Mouse (Mus musculus): ENCODE measurements around the gene Nt5c3b. TPM values are rescaled to one million over a fixed set of nuclear protein-coding genes. Genes with fewer than 3 reads are reported as not detected.

The Nt5c3b gene
- polyA plus RNA-seq, 1 experiment from 2014 or later, result 122 TPM

- no peak overlapping the region for H3K4me2 ChIP-seq (ENCODE audit: low read length)
- no peaks in the 10 kb centered on the region for H3K36me3 ChIP-seq (ENCODE audit: control insufficient read depth, insufficient read depth, low read length)
- H3K4me3 ChIP-seq (ENCODE audit: low read depth, low read length), result no peak overlapping the region
- no peak for ATAC-seq
- no peak overlapping the region for H3K9ac ChIP-seq (ENCODE audit: low read depth, low read length)
- H3K27ac ChIP-seq (ENCODE audit: low read length), result no peak overlapping the region
- H3K4me1 ChIP-seq (ENCODE audit: control insufficient read depth, insufficient read depth, low read length), result peaks cover 20% of the 10 kb centered on the region
- no peaks in the 10 kb centered on the region for H3K9me3 ChIP-seq (replicated peaks; ENCODE audit: control insufficient read depth, low read length, poor library complexity, severe bottlenecking)
- WGBS, result 85% methylated on average over 9 of the region's 9 CpGs
- H3K27me3 ChIP-seq (ENCODE audit: control insufficient read depth, insufficient read depth, low read depth, low read length), result no peaks in the 10 kb centered on the region
These were observed 42.3 kb downstream of the Nt5c3b start for GRCm38 (mm10) chr11:100399320-100399719.

GRCm38 (mm10) chr11:100398517-100398916, 43.1 kb downstream of the Nt5c3b start:
- Histone ChIP-seq H3K9ac (ENCODE audit: low read depth, low read length) (no peak overlapping the region), H3K27me3 (ENCODE audit: control insufficient read depth, insufficient read depth, low read depth, low read length) (no peaks in the 10 kb centered on the region), H3K9me3 (replicated peaks; ENCODE audit: control insufficient read depth, low read length, poor library complexity, severe bottlenecking) (no peaks in the 10 kb centered on the region), H3K4me1 (ENCODE audit: control insufficient read depth, insufficient read depth, low read length) (peaks cover 20% of the 10 kb centered on the region), H3K4me2 (ENCODE audit: low read length) (peak overlapping the region; percentile 66; the same call in 1 of the 2 replicates), H3K36me3 (ENCODE audit: control insufficient read depth, insufficient read depth, low read length) (no peaks in the 10 kb centered on the region), H3K4me3 (ENCODE audit: low read depth, low read length) (no peak overlapping the region), H3K27ac (ENCODE audit: low read length) (no peak overlapping the region)
- 95% methylated on average over 7 of the region's 7 CpGs for WGBS
- no peak for ATAC-seq

- peak within 1 kb of the TSS; percentile 89 for H3K9ac ChIP-seq (ENCODE audit: low read depth, low read length)
- under 1% methylated on average over 36 of the region's 37 CpGs for WGBS
- H3K9me3 ChIP-seq (replicated peaks; ENCODE audit: control insufficient read depth, low read length, poor library complexity, severe bottlenecking), result no peaks in the 10 kb centered on the region
- peak within 1 kb of the TSS; percentile 66 for H3K4me2 ChIP-seq (ENCODE audit: low read length)
- ATAC-seq, result peak; percentile 99
- H3K27me3 ChIP-seq (ENCODE audit: control insufficient read depth, insufficient read depth, low read depth, low read length), result no peaks in the 10 kb centered on the region
- no peaks in the 10 kb centered on the region for H3K36me3 ChIP-seq (ENCODE audit: control insufficient read depth, insufficient read depth, low read length)
- H3K4me3 ChIP-seq (ENCODE audit: low read depth, low read length), result peak within 1 kb of the TSS; percentile 83
- peak within 1 kb of the TSS; percentile 77 for H3K27ac ChIP-seq (ENCODE audit: low read length)
- H3K4me1 ChIP-seq (ENCODE audit: control insufficient read depth, insufficient read depth, low read length), result peaks cover 20% of the 10 kb centered on the region
These were observed 43.8 kb downstream of the Nt5c3b start, which contains the start of gene Jup for GRCm38 (mm10) chr11:100397600-100398389. TSS of gene Jup (minus strand) at chr11:100397763.

GRCm38 (mm10) chr11:100396886-100397599, 44.6 kb downstream of the Nt5c3b start:
- Histone ChIP-seq H3K4me2 (ENCODE audit: low read length) (peak overlapping the region; percentile 66), H3K9ac (ENCODE audit: low read depth, low read length) (peak overlapping the region; percentile 89), H3K27me3 (ENCODE audit: control insufficient read depth, insufficient read depth, low read depth, low read length) (no peaks in the 10 kb centered on the region), H3K4me3 (ENCODE audit: low read depth, low read length) (peak overlapping the region; percentile 83), H3K27ac (ENCODE audit: low read length) (peak overlapping the region; percentile 77), H3K9me3 (replicated peaks; ENCODE audit: control insufficient read depth, low read length, poor library complexity, severe bottlenecking) (no peaks in the 10 kb centered on the region), H3K36me3 (ENCODE audit: control insufficient read depth, insufficient read depth, low read length) (no peaks in the 10 kb centered on the region), H3K4me1 (ENCODE audit: control insufficient read depth, insufficient read depth, low read length) (peaks cover 20% of the 10 kb centered on the region)
- 3% methylated on average over 41 of the region's 42 CpGs for WGBS
- ATAC-seq, result peak; percentile 33

- peaks cover 20% of the 10 kb centered on the region for H3K4me1 ChIP-seq (ENCODE audit: control insufficient read depth, insufficient read depth, low read length)
- WGBS, result 30% methylated on average over 16 of the region's 17 CpGs
- ATAC-seq, result no peak
These were observed 45.6 kb downstream of the Nt5c3b start for GRCm38 (mm10) chr11:100395861-100396631.

GRCm38 (mm10) chr11:100395200-100395599, 46.4 kb downstream of the Nt5c3b start:
- no peaks in the 10 kb centered on the region for H3K9me3 ChIP-seq (replicated peaks; ENCODE audit: control insufficient read depth, low read length, poor library complexity, severe bottlenecking)
- H3K4me1 ChIP-seq (ENCODE audit: control insufficient read depth, insufficient read depth, low read length), result peaks cover 20% of the 10 kb centered on the region
- 44% methylated on average over 11 of the region's 11 CpGs for WGBS
- no peak overlapping the region for H3K27ac ChIP-seq (ENCODE audit: low read length)
- H3K36me3 ChIP-seq (ENCODE audit: control insufficient read depth, insufficient read depth, low read length), result no peaks in the 10 kb centered on the region
- no peak overlapping the region; the same call in 1 of the 2 replicates for H3K4me3 ChIP-seq (ENCODE audit: low read depth, low read length)
- no peak for ATAC-seq
- H3K4me2 ChIP-seq (ENCODE audit: low read length), result peak overlapping the region; percentile 66
- H3K9ac ChIP-seq (ENCODE audit: low read depth, low read length), result no peak overlapping the region
- H3K27me3 ChIP-seq (ENCODE audit: control insufficient read depth, insufficient read depth, low read depth, low read length), result no peaks in the 10 kb centered on the region

More at GRCm38 (mm10) chr11:100395861-100396631, 45.6 kb downstream of the Nt5c3b start:
- Histone ChIP-seq H3K9ac (ENCODE audit: low read depth, low read length) (peak overlapping the region; percentile 37), H3K9me3 (replicated peaks; ENCODE audit: control insufficient read depth, low read length, poor library complexity, severe bottlenecking) (no peaks in the 10 kb centered on the region), H3K27ac (ENCODE audit: low read length) (no peak overlapping the region; the same call in 1 of the 2 replicates), H3K36me3 (ENCODE audit: control insufficient read depth, insufficient read depth, low read length) (no peaks in the 10 kb centered on the region), H3K4me2 (ENCODE audit: low read length) (peak overlapping the region; percentile 66), H3K4me3 (ENCODE audit: low read depth, low read length) (peak overlapping the region; percentile 83), H3K27me3 (ENCODE audit: control insufficient read depth, insufficient read depth, low read depth, low read length) (no peaks in the 10 kb centered on the region)

- H3K36me3 ChIP-seq (ENCODE audit: control insufficient read depth, insufficient read depth, low read length), result no peaks in the 10 kb centered on the region
- no peak overlapping the region for H3K9ac ChIP-seq (ENCODE audit: low read depth, low read length)
- WGBS, result 80% methylated on average over 5 of the region's 5 CpGs
- peak overlapping the region; percentile 66; the same call in 1 of the 2 replicates for H3K4me2 ChIP-seq (ENCODE audit: low read length)
- H3K4me3 ChIP-seq (ENCODE audit: low read depth, low read length), result no peak overlapping the region
- H3K27me3 ChIP-seq (ENCODE audit: control insufficient read depth, insufficient read depth, low read depth, low read length), result no peaks in the 10 kb centered on the region
- no peak for ATAC-seq
- no peak overlapping the region for H3K27ac ChIP-seq (ENCODE audit: low read length)
- H3K9me3 ChIP-seq (replicated peaks; ENCODE audit: control insufficient read depth, low read length, poor library complexity, severe bottlenecking), result no peaks in the 10 kb centered on the region
- peaks cover 20% of the 10 kb centered on the region for H3K4me1 ChIP-seq (ENCODE audit: control insufficient read depth, insufficient read depth, low read length)
These were observed 47.1 kb downstream of the Nt5c3b start for GRCm38 (mm10) chr11:100394353-100395074.

- no peaks in the 10 kb centered on the region for H3K27me3 ChIP-seq (ENCODE audit: control insufficient read depth, insufficient read depth, low read depth, low read length)
- no peak overlapping the region for H3K9ac ChIP-seq (ENCODE audit: low read depth, low read length)
- no peaks in the 10 kb centered on the region for H3K36me3 ChIP-seq (ENCODE audit: control insufficient read depth, insufficient read depth, low read length)
- ATAC-seq, result no peak
- H3K4me3 ChIP-seq (ENCODE audit: low read depth, low read length), result no peak overlapping the region
- H3K4me1 ChIP-seq (ENCODE audit: control insufficient read depth, insufficient read depth, low read length), result peaks cover 20% of the 10 kb centered on the region
- no peak overlapping the region for H3K27ac ChIP-seq (ENCODE audit: low read length)
- no peaks in the 10 kb centered on the region for H3K9me3 ChIP-seq (replicated peaks; ENCODE audit: control insufficient read depth, low read length, poor library complexity, severe bottlenecking)
- H3K4me2 ChIP-seq (ENCODE audit: low read length), result no peak overlapping the region
- WGBS, result 83% methylated on average over 7 of the region's 7 CpGs
These were observed 47.9 kb downstream of the Nt5c3b start for GRCm38 (mm10) chr11:100393733-100394132.
